Mouse (Mus musculus): ENCODE results near the gene Klhl30.

Klhl30 gene

DNA sequence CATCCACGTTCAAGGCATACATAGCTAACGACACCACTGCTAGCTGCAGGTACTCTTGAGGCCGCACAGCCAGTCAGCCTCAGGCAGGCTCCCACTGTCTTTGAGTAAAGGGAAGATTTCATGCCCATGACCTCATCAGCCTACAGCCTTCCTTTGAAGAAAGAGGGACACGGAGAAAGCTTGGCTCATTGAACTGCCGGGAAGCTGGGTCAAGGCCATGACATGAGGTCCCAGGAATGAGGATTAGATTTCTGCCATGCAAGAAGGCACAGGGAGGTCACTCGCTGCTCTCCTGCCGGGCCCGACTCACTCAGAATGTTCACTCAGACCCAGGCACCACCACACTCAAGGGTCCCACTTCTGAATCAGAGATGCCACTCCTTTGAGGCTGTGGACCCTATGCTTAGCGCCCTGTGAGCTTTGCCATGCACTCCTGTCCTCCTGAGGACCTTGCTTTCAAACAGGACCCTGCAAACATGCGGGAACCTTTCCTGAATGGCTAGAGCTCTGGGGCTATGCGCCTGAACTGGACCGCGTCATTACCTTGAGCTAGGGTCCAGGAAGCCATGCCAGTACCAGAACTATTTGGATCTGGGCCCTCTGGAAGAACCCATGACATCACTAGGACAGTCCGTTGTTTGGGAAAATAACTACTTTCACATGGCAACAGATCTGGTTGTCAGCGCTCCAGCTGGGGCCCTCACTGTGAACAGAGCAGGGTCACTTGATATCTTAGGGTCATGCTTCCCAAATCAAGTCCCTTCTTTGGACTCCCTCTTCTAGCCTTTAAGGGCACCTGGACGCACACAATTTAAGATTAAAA, 14.2 kb downstream of the Klhl30 start:
- DNase-seq (ENCODE audit: low read depth, low spot score): no peak

DNA sequence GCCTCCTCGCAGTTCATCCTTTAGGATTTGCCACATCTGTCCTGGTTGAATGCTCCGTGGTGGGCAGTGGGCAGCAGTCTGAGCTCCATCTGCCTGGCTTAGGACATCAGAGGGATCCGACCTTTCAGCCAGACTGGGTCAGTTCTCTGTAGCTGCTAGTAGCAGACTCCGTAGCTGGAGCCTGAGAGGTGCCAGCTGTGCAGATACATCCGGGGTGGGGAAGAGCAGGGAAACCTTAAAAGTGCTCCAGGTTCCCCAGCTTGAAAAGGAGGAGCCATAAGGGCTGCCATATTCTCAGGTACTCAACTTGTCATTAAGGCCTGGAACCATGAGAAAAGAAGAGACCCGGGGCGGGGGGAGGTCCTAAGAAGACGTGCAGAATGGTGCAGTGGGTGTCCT, 15.0 kb downstream of the Klhl30 start:
- no peak for DNase-seq (ENCODE audit: low read depth, low spot score)

DNA sequence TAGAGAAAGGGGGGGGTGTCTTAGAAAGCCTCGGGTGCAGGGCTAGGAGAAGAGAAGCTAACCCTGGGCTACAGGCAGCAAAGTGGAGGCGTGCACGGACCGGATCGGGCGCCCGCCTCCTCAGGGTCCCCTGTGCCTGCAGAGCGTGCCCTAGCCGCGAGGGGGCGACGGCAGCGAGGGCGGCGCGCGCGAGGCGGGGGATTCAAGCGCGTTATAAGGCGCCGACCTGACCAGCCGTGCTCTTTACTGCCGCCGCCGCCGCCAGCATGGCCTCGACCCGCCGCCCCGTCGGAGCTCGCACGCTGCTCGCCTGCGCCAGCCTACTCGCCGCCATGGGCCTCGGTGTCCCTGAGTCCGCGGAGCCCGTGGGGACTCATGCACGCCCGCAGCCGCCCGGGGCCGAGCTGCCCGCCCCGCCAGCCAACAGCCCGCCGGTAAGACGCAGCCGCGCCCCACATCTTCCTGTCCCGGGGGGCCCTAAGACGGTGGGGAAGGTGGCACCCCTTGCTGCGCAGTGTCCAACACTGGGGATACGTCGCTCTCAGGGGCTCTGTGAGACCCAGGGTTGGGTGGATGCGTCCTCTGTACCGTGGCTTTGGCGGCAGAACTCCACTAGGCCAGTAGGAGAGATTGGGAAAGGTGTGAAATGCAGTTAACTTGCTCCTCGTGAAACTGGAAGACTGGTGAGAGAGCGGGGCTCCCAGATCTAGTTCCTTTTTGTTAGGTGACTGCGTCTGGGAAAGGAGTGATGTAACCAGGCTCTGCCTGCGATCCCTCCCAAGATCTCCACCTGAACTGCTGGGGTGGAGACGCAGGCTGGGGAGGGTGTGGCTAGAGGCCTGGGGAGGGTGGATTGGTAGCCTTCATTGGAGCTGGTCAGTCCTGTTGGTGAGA, 15.6 kb downstream of the Klhl30 start, which contains the start of gene Erfe:
Gene Erfe, plus strand, starts transcription at position 216 of the 894 bp plus-strand sequence.
- peak; percentile 55 for DNase-seq (ENCODE audit: low read depth, low spot score)

DNA sequence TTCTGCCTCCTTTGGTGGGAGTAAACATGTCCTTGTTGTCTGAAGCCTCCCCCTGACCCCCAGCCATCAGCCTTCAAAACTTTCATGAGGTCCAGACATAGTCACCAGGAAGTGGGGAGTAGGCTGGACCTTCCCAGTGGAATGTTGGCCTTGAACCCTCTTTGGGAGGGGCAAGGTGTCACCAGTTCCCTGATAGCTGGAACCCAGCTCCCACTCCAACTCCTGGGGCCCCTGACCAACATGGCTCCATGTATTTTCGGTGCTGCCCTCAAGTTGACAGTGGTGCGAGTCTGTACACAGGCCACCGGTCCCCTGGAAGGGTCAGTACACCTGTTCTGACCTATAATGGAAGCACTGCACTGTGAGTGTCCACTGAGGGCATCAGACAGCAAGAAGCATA, 16.5 kb downstream of the Klhl30 start:
- DNase-seq (ENCODE audit: low read depth, low spot score): no peak

DNA sequence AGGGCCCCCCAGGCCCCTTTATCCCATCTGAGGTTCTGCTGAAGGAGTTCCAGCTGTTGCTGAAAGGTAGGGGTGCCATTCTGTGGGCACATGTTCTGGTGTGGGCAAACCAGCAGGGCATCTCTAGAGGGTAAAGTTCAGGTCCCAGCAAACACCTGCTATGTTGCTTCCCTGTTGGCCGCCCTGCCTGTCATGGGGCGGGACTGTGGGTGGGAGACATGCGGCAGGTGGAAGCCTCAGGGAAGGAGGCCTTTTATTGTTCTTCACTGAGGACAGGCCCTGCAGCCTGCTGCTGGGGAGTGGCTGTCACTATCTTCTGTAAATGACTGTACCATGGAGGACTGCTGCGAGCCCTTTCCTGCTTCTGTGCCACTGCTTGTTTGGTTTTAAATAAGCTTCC, 18.6 kb downstream of the Klhl30 start:
- DNase-seq (ENCODE audit: low read depth, low spot score): no peak

DNA sequence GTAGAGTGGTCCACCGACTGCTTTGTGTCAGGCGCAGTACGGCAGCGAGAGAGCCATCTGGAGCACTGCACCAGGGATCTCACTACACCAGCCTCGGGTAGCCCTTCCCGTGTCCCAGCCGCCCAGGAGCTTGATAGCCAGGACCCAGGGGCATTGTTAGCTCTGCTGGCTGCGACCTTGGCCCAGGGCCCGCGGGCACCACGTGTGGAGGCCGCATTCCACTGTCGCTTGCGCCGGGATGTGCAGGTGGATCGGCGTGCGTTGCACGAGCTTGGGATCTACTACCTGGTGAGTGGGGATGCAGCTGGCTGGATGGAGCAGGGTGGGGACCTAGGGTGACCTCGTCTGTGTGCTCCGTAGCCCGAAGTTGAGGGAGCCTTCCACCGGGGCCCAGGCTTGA, 19.2 kb downstream of the Klhl30 start:
- DNase-seq (ENCODE audit: low read depth, low spot score): no peak

DNA sequence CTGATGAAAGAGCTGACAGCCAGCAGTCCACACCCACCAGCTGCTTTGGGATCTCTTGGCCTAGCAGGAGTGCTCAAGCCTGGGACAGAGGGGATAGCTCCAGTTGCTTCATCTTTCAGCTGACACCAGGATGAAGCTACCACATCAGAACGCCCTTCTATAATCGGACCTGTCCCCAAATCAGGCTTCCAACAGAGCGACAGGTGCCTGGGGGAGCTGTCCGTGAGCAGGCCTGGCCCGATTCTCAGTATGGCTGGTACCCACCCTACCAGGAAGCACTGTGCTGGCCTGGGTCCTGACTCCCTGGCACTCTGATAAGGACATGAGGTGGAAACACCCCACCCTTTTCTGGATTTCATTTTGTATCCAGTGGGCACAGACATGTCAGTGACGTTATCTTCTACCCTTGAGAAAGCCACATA, 22.6 kb downstream of the Klhl30 start:
- DNase-seq (ENCODE audit: low read depth, low spot score): no peak

DNA sequence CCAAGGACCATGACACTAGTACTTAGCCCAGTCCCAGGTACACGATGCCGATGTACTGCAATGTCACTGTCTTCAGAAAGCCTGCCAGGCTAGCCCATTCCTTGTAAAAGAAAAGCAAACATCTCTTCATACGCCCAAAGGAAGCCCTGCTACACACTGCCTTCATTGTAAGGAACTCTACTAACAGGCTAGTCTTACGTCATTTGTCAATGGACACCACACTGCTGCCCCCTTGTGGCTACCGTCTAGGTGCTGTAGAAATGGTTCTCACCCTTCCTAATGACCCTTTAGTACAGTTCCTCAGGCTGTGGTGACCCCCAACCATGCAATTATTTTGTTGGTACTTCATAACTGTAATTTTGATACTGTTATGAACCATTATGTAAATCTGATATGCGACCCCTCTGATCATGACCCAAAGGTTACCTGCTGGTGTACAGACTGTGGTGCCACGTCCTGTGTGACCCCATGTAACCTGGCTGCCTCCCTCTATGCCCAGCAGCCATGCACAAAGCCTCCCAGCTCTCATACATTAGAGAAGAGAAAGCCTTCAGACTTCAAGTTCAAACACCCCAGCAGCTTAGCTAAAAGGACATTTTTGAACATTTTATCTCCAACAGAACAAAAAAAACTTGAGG, 29.8 kb downstream of the Klhl30 start:
- DNase-seq (ENCODE audit: low read depth, low spot score): peak; percentile 22

DNA sequence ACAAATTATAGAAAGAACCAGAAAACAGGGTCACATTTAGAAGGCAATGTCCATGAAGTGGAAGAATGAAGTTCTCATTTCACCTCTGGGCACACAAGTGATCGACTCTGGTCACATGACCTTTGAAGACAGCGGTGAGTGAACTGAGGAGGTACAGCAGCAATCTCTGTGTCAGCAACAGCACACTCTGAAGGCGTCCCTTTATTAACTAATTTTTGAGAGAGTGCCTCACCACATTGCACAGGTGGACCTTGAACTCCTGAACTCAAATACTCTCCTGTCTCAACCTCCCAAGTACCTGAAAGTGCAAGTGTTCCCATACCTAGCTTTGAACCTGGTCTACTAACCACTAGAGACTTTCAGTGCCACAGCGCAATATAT, 30.3 kb downstream of the Klhl30 start:
- DNase-seq (ENCODE audit: low read depth, low spot score): no peak

DNA sequence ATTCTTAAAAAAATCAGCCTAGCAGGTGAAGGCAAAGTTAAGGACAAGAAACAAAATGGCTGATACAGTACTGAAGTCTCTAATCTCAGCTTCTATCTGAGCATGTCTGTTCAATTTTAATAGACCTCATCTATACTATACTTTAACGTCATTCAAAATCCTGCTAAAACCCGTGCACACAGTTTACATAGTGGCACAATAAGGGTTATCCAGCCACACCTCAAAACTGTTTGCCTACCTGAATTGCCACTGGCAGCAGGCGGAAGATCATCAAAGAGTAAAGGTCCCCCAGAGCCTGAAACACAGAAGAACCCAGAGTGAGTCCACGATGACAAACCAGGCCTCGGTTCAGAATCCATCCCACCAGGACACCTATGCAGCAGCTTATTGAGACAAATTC, 39.6 kb downstream of the Klhl30 start:
- DNase-seq (ENCODE audit: low read depth, low spot score): no peak

DNA sequence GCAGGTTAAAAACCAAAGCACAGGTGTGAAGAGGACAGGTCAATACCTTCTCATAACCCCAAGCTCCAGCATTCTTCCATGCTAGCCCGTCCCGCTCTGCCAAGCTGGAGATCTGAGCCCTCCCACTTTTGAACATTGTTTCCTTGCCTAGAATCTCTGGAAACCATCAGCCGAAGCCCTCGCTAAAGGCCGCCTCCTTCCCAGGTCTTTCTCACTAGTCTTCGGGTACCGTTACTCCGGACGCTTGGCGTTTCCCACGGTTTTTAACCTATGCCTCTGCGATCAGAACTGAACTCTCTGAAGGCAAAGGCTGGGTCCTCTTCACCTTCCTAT, 47.1 kb downstream of the Klhl30 start:
- no peak for DNase-seq (ENCODE audit: low read depth, low spot score)

DNA sequence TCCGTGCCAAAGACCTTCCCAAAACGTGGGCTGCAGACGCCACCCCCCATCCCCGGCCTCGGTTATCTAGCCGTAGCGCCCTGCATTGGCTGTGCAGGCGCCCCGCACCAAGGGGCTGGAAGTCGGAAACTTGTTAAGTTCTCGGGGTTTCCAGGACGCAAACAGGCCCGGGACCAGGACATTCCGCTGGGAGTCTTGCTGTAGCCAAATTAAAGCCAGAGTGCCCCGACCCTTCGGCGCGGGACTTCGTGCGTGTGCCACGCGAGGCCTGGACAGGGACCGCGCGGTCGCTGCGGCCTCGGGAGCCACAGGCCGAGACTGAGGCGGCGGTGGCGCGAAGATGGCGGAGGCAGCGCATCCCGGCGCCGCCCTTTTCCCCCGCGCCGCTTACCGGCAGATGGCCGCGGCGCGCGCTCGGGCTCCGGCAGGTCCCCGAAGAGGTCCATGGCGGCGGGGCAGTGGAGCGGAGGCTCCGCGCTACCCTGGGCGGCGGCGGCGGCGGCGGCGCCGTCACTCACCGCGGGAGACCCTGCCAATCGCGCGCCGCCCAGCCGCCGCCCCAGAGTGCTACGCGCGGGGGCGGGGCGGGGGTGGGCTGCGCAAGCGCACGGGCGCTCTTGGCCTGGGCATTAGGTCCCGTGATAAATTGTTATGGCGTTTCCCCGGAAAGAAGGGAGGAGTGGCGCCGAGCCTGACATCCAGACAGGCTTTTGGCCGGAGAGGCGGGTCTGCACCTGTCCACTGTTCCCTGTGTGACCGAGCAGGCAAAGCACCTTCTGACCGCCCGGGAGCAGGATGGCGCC, 47.6 kb downstream of the Klhl30 start, which contains the start of gene Ilkap:
Gene Ilkap, minus strand, starts transcription at position 556 of the 803 bp plus-strand sequence.
- DNase-seq (ENCODE audit: low read depth, low spot score): peak; percentile 64

DNA sequence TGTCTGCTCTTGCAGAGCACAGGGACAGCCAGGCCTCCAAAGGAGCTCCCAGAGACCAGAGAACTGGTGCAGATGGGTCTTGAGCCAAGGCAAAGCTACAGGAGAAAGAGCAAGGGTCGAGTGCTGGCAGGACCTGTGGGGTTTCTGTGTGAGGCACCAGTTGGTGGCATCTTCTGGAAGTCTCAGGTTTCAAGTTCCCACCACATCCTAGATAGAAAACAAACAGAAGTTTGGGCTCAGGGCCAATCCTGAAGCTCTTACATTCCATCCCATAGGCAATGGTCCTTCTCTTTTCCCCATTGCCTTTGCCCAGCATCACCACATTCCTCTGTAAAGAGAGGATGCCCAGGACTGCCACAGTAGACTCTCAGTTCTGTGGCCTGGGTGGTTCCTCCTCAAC, 54.2 kb downstream of the Klhl30 start:
- DNase-seq (ENCODE audit: low read depth, low spot score): no peak

DNA sequence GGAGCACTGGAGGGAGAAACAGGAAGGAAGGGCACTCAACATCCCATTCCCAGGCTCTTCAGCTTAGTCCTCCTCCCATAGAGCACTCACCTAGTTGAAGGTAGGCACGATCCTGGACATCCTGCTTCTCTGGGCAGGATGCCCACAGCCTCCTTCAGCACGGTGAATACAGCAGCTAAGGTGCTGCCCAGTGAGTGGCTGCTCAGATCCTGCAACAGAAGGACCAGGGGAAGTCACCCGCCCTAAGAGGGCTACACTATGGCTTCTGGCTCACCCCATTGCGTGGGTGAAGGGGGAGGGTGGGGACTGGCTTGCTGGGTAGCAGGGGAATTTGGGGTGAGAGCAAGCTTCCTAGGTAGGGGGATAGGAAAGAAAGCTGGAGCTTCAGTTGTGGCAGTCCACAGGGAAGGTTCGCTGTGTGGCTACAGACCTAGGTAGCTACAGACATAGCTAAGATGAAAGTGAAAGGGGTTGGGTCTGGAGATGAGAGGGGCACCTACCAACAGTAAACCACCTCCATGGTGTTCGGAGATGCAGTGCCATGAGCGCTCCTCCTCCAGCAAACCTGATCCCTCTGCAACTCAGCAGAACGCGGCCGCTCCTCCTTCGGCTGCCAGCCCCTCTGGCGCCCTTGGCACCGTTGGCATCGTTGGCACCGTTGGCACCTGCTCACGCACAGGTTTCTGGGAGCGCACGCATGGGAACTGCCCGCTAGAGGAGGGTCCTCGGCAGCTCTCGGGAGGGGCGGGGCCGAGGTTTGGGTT, 54.8 kb downstream of the Klhl30 start:
- DNase-seq (ENCODE audit: low read depth, low spot score): no peak

DNA sequence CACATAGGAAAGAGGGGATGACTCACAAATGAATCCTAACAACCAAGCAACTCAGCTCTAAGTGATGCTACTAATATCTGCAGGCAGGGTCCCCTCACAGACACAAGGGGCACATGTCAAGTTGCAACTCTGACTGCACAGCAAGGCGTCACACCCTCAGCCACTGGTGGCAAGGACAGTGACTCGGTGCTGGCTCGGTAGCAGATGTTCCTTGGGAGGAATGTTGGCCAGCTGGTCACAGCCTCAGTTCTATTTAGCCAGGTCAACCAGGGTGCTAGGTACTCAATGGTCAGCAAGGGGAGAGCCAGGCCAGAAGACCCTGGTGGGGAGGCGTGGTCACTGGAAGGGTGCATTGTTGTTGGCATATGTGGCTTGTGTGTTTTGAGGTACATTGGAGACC, 57.0 kb downstream of the Klhl30 start:
- no peak for DNase-seq (ENCODE audit: low read depth, low spot score)

DNA sequence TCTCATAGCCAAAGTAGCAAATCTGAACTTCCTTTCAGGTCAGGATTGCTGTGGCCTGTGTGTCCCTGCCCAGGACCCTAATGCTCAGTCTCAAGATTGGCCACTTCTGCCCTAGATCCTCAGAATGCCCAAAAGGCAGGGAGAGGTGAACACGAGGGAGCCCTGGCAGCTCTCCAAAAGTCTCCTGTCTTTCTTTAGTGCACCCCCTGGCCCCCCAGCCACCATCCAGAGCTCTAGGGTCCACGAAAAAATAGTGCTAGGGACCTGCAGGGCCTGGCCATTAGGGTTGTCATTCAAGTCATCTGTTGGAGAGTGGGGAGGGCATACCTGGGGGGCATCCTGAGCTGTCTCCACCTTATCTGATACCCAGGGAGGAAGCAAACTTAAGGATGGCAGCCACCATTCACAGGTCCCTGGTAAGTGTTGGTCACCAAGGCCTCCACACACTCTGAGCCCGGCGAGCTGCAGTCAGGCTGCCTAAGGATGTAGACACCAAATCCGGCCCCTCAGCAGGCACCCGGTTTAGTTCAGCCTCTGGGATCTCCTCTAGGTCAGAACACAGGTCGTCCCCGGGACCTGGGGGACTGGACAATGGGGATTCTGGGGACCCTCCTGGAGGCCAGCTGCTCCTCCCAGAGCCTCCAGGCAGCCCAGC, 60.9 kb downstream of the Klhl30 start:
- no peak for DNase-seq (ENCODE audit: low read depth, low spot score)
